Mouse (Mus musculus) bone marrow macrophage, adult 2 months (primary cell): Measurements from ENCODE around the gene Celsr2. TPM values are rescaled to one million over a fixed set of nuclear protein-coding genes. Genes with fewer than 3 reads are reported as not detected.
A peak's percentile ranks its signal among the peaks of the same experiment; 100 is the strongest.

Source experiments
- H3K27ac ChIP-seq: 2 replicates; pipeline ENCODE4 v1.5.1; 2012; ENCODE audit warnings: low read depth, low read length; ENCODE audit not compliant: insufficient read depth
- H3K4me1 ChIP-seq: 2 replicates; pipeline ENCODE4 v1.6.1; 2012; ENCODE audit warnings: low read length; ENCODE audit not compliant: control insufficient read depth, insufficient read depth
- H3K4me3 ChIP-seq: 2 replicates; pipeline ENCODE4 v1.5.1; 2012; ENCODE audit warnings: mild to moderate bottlenecking, low read length, moderate library complexity; ENCODE audit not compliant: insufficient read depth
- CTCF ChIP-seq: IDR thresholded peaks from 2 replicates; pipeline ENCODE4 v1.5.1; 2012; ENCODE audit warnings: low read depth, mild to moderate bottlenecking, low read length, moderate library complexity
- POLR2A ChIP-seq: IDR thresholded peaks from 2 replicates; pipeline ENCODE4 v1.6.1; 2012; ENCODE audit warnings: mild to moderate bottlenecking, low read depth, low read length, borderline replicate concordance
- polyA plus RNA-seq: library from polyadenylated mRNA; stranded (reverse); fragments of >200 nt; gene quantifications from 2 replicates; pipeline ENCODE4 v1.2.4, GENCODE M21; 2012; ENCODE audit not compliant: missing spikeins, insufficient read depth, insufficient read length

The Celsr2 gene
- 1.3 and 1.7 TPM in 2 replicates for polyA plus RNA-seq

GRCm38 (mm10) chr3:108414857-108415830 is at the start of gene Celsr2:
TSS of gene Celsr2 (minus strand) at chr3:108415552.
- no peaks in the 10 kb centered on the region for H3K4me1 ChIP-seq
- TF ChIP-seq CTCF (no peak), POLR2A (no peak)
- H3K27ac ChIP-seq, result no peak within 1 kb of the TSS
- peak within 1 kb of the TSS; percentile 59 for H3K4me3 ChIP-seq

DNA sequence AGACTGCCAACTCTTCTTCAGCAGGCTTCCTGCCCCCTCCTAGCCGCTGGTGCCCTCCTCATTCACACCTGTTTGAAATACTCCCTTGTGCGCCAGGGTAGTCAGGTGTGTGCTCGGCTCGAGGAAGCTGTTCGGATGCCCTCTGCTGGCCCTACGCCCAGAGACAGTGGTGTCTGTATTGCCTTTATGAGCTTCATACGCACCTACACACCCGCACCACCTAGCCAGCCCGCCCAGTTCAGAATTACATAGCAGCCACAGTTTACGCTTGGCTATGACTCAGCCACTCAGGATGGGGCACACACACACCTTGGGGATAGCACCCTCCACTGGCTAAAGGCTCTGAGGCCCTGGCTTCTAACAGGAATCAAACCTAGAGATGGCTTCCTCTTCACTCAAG is 43.5 kb upstream of the Celsr2 start:
- H3K27ac ChIP-seq, result no peak overlapping the region

GRCm38 (mm10) chr3:108458380-108458779 is 43.0 kb upstream of the Celsr2 start:
- TF ChIP-seq POLR2A (no peak), CTCF (no peak)
- no peak overlapping the region for H3K4me3 ChIP-seq

More for the DNA sequence above, 43.5 kb upstream of the Celsr2 start:
- no peaks in the 10 kb centered on the region for H3K4me1 ChIP-seq
- no peak overlapping the region for H3K4me3 ChIP-seq
- TF ChIP-seq POLR2A (no peak), CTCF (no peak)

GRCm38 (mm10) chr3:108454172-108454571 is 38.8 kb upstream of the Celsr2 start:
- Histone ChIP-seq H3K27ac (no peak overlapping the region), H3K4me3 (no peak overlapping the region), H3K4me1 (no peaks in the 10 kb centered on the region)
- TF ChIP-seq CTCF (no peak), POLR2A (no peak)

More at GRCm38 (mm10) chr3:108458380-108458779, 43.0 kb upstream of the Celsr2 start:
- H3K4me1 ChIP-seq, result no peaks in the 10 kb centered on the region
- no peak overlapping the region for H3K27ac ChIP-seq

DNA sequence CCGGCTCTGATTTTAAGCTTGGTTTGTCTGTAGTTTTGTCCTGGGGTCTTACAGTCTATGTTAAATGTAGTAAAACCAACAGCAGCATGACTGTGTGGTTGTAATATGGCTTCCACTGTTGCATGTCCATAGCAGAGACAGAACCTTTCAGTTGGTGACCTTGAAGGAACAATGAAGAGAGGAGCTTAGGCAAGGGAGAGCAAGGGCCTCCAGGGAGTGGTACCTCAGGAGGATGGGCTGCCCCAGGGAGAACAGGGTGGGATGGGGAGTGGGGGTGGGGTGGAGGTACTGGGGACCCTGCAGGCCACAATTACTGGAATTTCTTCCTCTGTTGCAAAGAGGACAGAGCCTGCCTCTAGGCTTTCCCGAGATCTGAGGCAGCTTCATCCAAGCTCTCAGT is 36.6 kb upstream of the Celsr2 start:
- Histone ChIP-seq H3K4me1 (no peaks in the 10 kb centered on the region), H3K27ac (no peak overlapping the region), H3K4me3 (no peak overlapping the region)
- no peak for TF ChIP-seq POLR2A
- no peak for TF ChIP-seq CTCF

- H3K27ac ChIP-seq, result 0 out of 2 replicates have a peak overlapping the region, but pooled peaks have one; percentile 31
- peak overlapping the region; percentile 88 for H3K4me3 ChIP-seq
- H3K4me1 ChIP-seq, result peaks cover 26% of the 10 kb centered on the region
- TF ChIP-seq POLR2A, result no peak; the same call in 1 of the 2 replicates
- no peak for TF ChIP-seq CTCF
These were observed 30.0 kb upstream of the Celsr2 start for GRCm38 (mm10) chr3:108445366-108445705.

DNA sequence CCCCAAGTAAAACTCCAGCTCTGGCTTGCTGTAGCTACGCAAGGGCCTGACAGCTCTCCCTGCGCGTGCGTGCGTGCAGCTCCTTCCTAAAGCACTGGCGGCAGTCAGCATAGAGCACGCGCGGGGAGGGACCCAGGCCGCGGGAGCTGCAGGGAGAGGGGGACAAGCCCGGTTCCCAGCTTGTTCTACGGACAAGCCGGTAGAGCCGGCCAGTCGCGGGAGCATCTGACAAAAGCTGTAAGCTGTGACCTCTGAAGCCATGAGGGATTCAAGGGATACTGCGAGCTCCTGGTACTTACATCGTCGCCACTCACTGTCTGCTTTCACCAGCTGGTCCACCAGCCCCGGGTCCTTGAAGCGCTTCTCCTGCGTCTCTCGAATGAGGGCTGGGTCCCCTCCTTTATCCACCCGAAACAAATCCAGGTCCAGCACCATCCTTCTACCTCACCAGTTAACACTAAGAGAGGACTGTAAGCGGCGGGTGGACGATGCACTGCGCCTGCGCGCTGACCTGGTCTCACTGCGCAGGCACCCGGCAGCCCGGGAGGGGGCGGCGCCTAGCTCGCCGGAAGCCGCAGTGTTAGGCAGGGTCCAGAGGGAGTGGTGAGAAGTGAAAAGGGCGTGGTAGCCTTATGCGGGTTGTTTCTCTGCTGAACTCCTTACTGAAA is 29.5 kb upstream of the Celsr2 start, which contains the start of gene Sars:
Sars (minus strand) TSS at position 512 of the 668 bp plus-strand sequence.
- H3K4me3 ChIP-seq, result peak within 1 kb of the TSS; percentile 88
- H3K27ac ChIP-seq, result peak within 1 kb of the TSS; percentile 66
- TF ChIP-seq POLR2A, result no peak
- TF ChIP-seq CTCF, result no peak

GRCm38 (mm10) chr3:108444029-108444428 is 28.7 kb upstream of the Celsr2 start:
- H3K4me1 ChIP-seq, result peaks cover 27% of the 10 kb centered on the region
- TF ChIP-seq POLR2A, result no peak
- TF ChIP-seq CTCF, result no peak
- H3K27ac ChIP-seq, result peak overlapping the region; percentile 66
- peak overlapping the region; percentile 88 for H3K4me3 ChIP-seq

More for the DNA sequence above, 29.5 kb upstream of the Celsr2 start, which contains the start of gene Sars:
- peaks cover 26% of the 10 kb centered on the region for H3K4me1 ChIP-seq

GRCm38 (mm10) chr3:108436380-108436714 is 21.0 kb upstream of the Celsr2 start:
- Histone ChIP-seq H3K27ac (peak overlapping the region; percentile 15; the same call in 1 of the 2 replicates), H3K4me3 (no peak overlapping the region), H3K4me1 (peaks cover 21% of the 10 kb centered on the region)
- no peak for TF ChIP-seq CTCF
- no peak for TF ChIP-seq POLR2A

DNA sequence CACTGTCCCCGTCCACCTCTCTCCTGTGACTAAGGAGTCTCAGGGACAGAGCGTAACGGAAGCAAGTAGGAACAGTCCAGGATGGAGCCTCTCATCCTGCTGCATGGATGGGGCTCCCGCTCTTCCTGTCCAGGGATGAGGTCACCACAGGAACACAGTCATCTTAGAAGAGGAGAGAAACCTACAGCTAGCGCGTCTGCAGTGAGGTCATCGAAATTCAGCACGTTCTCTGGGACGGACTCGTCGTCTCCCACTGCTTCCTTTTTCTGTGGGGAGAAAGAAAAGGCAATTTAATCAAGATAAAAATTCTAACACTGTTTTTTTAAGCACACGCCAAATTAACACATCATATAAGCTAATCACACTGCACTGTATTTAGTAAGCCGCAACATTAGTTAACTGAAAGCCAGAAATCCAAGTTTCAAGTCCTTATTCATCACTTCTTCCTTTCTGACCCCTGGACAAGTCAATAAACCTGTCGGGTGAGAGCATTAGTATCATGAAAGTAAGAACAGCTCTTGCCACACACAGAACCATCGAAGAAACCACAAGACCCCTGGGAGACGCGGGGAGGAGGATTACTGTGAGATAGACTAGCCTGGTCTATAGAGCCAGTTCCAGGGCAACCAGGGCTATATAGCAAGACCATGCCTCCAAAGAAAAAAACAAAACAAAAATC is 20.5 kb upstream of the Celsr2 start:
- Histone ChIP-seq H3K4me3 (no peak overlapping the region), H3K4me1 (peaks cover 19% of the 10 kb centered on the region), H3K27ac (peak overlapping the region; percentile 15)
- TF ChIP-seq POLR2A, result no peak
- no peak for TF ChIP-seq CTCF
